Mouse (Mus musculus) heart, postnatal 0 days (tissue): ENCODE measurements around the gene Ucp3. TPM values are rescaled to one million over a fixed set of nuclear protein-coding genes. Genes with fewer than 3 reads are reported as not detected.

Source experiments
- ATAC-seq: fragments of 200-750 bp; cut with Nextera tagmentation; 2 replicates; pipeline ENCODE4 v1.8.0; 2017; ENCODE audit warnings: low read depth, moderate number of reproducible peaks, moderate library complexity; ENCODE audit not compliant: insufficient read depth
- DNase-seq: peaks from one replicate; pipeline ENCODE4 v3.0.0-alpha.2; 2016; ENCODE audit warnings: low spot score
- H3K27ac ChIP-seq: fragments of 300-500 bp; sonication (generic); 2 replicates; pipeline ENCODE4 v1.5.1; 2014; ENCODE audit warnings: low read depth, mild to moderate bottlenecking
- H3K27me3 ChIP-seq: fragments of 300-500 bp; sonication (generic); 2 replicates; pipeline ENCODE4 v1.6.1; 2014; ENCODE audit warnings: low read length, mixed read lengths; ENCODE audit not compliant: control insufficient read depth, insufficient read depth
- H3K36me3 ChIP-seq: fragments of 300-500 bp; sonication (generic); replicated peaks from 2 replicates; pipeline ENCODE4 v1.6.1; 2014; ENCODE audit warnings: low read length, mixed read lengths; ENCODE audit not compliant: control insufficient read depth, insufficient read depth
- H3K4me1 ChIP-seq: fragments of 300-500 bp; sonication (generic); 2 replicates; pipeline ENCODE4 v1.6.1; 2014; ENCODE audit warnings: antibody characterized with exemption; ENCODE audit not compliant: control insufficient read depth, insufficient read depth
- H3K4me2 ChIP-seq: fragments of 300-500 bp; sonication (generic); 2 replicates; pipeline ENCODE4 v1.6.1; 2014; ENCODE audit warnings: low read depth, mild to moderate bottlenecking, low read length, moderate library complexity
- H3K4me3 ChIP-seq: fragments of 300-500 bp; sonication (generic); 2 replicates; pipeline ENCODE4 v1.5.1; 2014; ENCODE audit warnings: low read depth, low read length
- H3K9ac ChIP-seq: fragments of 300-500 bp; sonication (generic); replicated peaks from 2 replicates; pipeline ENCODE4 v1.6.1; 2014; ENCODE audit warnings: low read depth, low read length, mixed read lengths
- H3K9me3 ChIP-seq: fragments of 300-500 bp; sonication (generic); replicated peaks from 2 replicates; pipeline ENCODE4 v1.6.1; 2016; ENCODE audit warnings: low read length; ENCODE audit not compliant: control insufficient read depth
- CTCF ChIP-seq: IDR thresholded peaks from 2 replicates; pipeline ENCODE4 v1.5.1; 2016; ENCODE audit warnings: antibody characterized with exemption, control low read depth, low read depth
- EP300 ChIP-seq: IDR thresholded peaks from 2 replicates; pipeline ENCODE4 v1.6.1; 2016; ENCODE audit warnings: antibody characterized with exemption, low read depth
- WGBS: fragments of 180-500 bp; shearing (Covaris S2); extraction: QIAGEN DNeasy Blood & Tissue Kit; methylation state at CpG from one replicate; pipeline ENCODE4 v1.1.7; 2014; 5-methylcytosine and 5-hydroxymethylcytosine counted together
- polyA plus RNA-seq: library from polyadenylated mRNA; unstranded; fragments of >200 nt; fragmentation: Nextera tagmentation; extraction: Ambion mirVana; gene quantifications from 2 replicates; pipeline ENCODE4 v1.2.1, GENCODE M21; 2015
- total RNA-seq: library from RNA; depleted of rRNA; stranded (reverse); fragments of >200 nt; gene quantifications from 2 replicates; pipeline ENCODE4 v1.2.3, GENCODE M21; 2014; ENCODE audit warnings: low replicate concordance; rRNA removed

Ucp3 gene
- total RNA-seq, result 0.12 and 15.6 TPM in 2 replicates
- polyA plus RNA-seq, result 17.6 and 23.3 TPM in 2 replicates

GRCm38 (mm10) chr7:100472777-100473176, at the start of gene Ucp3:
Ucp3 (plus strand) TSS chr7:100472990.
- Histone ChIP-seq H3K27me3 (no peaks in the 10 kb centered on the region), H3K4me2 (peak within 1 kb of the TSS; percentile 14; the same call in 1 of the 2 replicates), H3K4me1 (peaks cover 23% of the 10 kb centered on the region), H3K9ac (no peak within 1 kb of the TSS), H3K9me3 (no peaks in the 10 kb centered on the region), H3K27ac (peak within 1 kb of the TSS; percentile 36; the same call in 1 of the 2 replicates), H3K4me3 (peak within 1 kb of the TSS; percentile 9; the same call in 1 of the 2 replicates), H3K36me3 (no peaks in the 10 kb centered on the region)
- DNase-seq (no peak), ATAC-seq (peak; percentile 31)
- 61% methylated on average over 6 of the region's 6 CpGs for WGBS
- TF ChIP-seq EP300 (no peak), CTCF (no peak)

GRCm38 (mm10) chr7:100425795-100426194, 47.0 kb upstream of the Ucp3 start:
- Histone ChIP-seq H3K9me3 (no peaks in the 10 kb centered on the region), H3K4me3 (no peak overlapping the region), H3K27ac (no peak overlapping the region), H3K27me3 (no peaks in the 10 kb centered on the region), H3K4me2 (no peak overlapping the region), H3K4me1 (no peaks in the 10 kb centered on the region), H3K9ac (no peak overlapping the region), H3K36me3 (peaks cover 69% of the 10 kb centered on the region)
- DNase-seq (no peak), ATAC-seq (no peak)
- TF ChIP-seq CTCF (no peak), EP300 (no peak)
- 89% methylated on average over 3 of the region's 3 CpGs for WGBS

GRCm38 (mm10) chr7:100429102-100429501, 43.7 kb upstream of the Ucp3 start:
- peak; percentile 66 for DNase-seq
- H3K4me3 ChIP-seq, result no peak overlapping the region

GRCm38 (mm10) chr7:100429911-100430310, 42.9 kb upstream of the Ucp3 start:
- no peak overlapping the region for H3K4me2 ChIP-seq
- H3K9me3 ChIP-seq, result no peaks in the 10 kb centered on the region
- DNase-seq (no peak), ATAC-seq (no peak)
- H3K27me3 ChIP-seq, result no peaks in the 10 kb centered on the region
- no peaks in the 10 kb centered on the region for H3K4me1 ChIP-seq
- peaks cover 62% of the 10 kb centered on the region for H3K36me3 ChIP-seq
- H3K9ac ChIP-seq, result no peak overlapping the region
- TF ChIP-seq CTCF, result no peak
- TF ChIP-seq EP300, result no peak
- no peak overlapping the region for H3K27ac ChIP-seq
- WGBS, result 81% methylated on average over 11 of the region's 11 CpGs
- H3K4me3 ChIP-seq, result no peak overlapping the region

More at GRCm38 (mm10) chr7:100429102-100429501, 43.7 kb upstream of the Ucp3 start:
- H3K27ac ChIP-seq, result no peak overlapping the region
- ATAC-seq, result no peak
- H3K9ac ChIP-seq, result no peak overlapping the region
- H3K4me2 ChIP-seq, result no peak overlapping the region
- TF ChIP-seq EP300, result no peak
- peak; percentile 96 for TF ChIP-seq CTCF
- no peaks in the 10 kb centered on the region for H3K4me1 ChIP-seq
- H3K27me3 ChIP-seq, result no peaks in the 10 kb centered on the region
- H3K9me3 ChIP-seq, result no peaks in the 10 kb centered on the region
- H3K36me3 ChIP-seq, result peaks cover 69% of the 10 kb centered on the region
- 29% methylated on average over 3 of the region's 3 CpGs for WGBS

- Histone ChIP-seq H3K9ac (no peak overlapping the region), H3K27me3 (no peaks in the 10 kb centered on the region), H3K27ac (peak overlapping the region; percentile 57), H3K4me1 (no peaks in the 10 kb centered on the region), H3K4me2 (no peak overlapping the region), H3K36me3 (peaks cover 56% of the 10 kb centered on the region), H3K9me3 (no peaks in the 10 kb centered on the region), H3K4me3 (no peak overlapping the region)
- ATAC-seq (peak; percentile 82), DNase-seq (peak; percentile 72)
- TF ChIP-seq EP300, result no peak
- TF ChIP-seq CTCF, result no peak
- WGBS, result 52% methylated on average over 5 of the region's 5 CpGs
Observed at GRCm38 (mm10) chr7:100431103-100431502, 41.7 kb upstream of the Ucp3 start.

GRCm38 (mm10) chr7:100433295-100433694, 39.5 kb upstream of the Ucp3 start:
- Histone ChIP-seq H3K27ac (no peak overlapping the region), H3K27me3 (no peaks in the 10 kb centered on the region), H3K4me3 (no peak overlapping the region), H3K4me2 (no peak overlapping the region), H3K4me1 (no peaks in the 10 kb centered on the region), H3K9ac (no peak overlapping the region), H3K36me3 (peaks cover 56% of the 10 kb centered on the region), H3K9me3 (no peaks in the 10 kb centered on the region)
- DNase-seq, result no peak
- no peak for ATAC-seq
- WGBS, result 88% methylated on average over 6 of the region's 6 CpGs
- TF ChIP-seq CTCF (no peak), EP300 (no peak)
